Mouse (Mus musculus) midbrain, embryonic 14.5 days (tissue): ENCODE results near the gene Lrrc74b. TPM values are rescaled to one million over a fixed set of nuclear protein-coding genes. Genes with fewer than 3 reads are reported as not detected.
"Not testable (repeated sequence)": the region's sequence is repeated elsewhere in the genome, so short reads cannot be mapped to it uniquely, and the experiment has no call there.

ENCODE experiments used
- ATAC-seq: fragments of 200-750 bp; cut with Nextera tagmentation; 2 replicates; pipeline ENCODE4 v1.8.0; 2017; ENCODE audit warnings: moderate number of reproducible peaks, moderate library complexity; ENCODE audit not compliant: low FRiP score, low TSS enrichment
- DNase-seq: peaks from one replicate; pipeline ENCODE4 v3.0.0-alpha.2; 2015
- H3K27ac ChIP-seq: fragments of 300-500 bp; sonication (generic); replicated peaks from 2 replicates; pipeline ENCODE4 v1.5.1; 2014; ENCODE audit warnings: mild to moderate bottlenecking, low read depth, low read length, moderate library complexity
- H3K27me3 ChIP-seq: fragments of 300-500 bp; sonication (generic); 2 replicates; pipeline ENCODE4 v1.6.1; 2014; ENCODE audit warnings: low read length, control low read depth, mixed read lengths; ENCODE audit not compliant: control insufficient read depth, insufficient read depth
- H3K36me3 ChIP-seq: fragments of 300-500 bp; sonication (generic); 2 replicates; pipeline ENCODE4 v1.6.1; 2014; ENCODE audit warnings: low read length, control low read depth; ENCODE audit not compliant: control insufficient read depth, insufficient read depth
- H3K4me1 ChIP-seq: fragments of 300-500 bp; sonication (generic); 2 replicates; pipeline ENCODE4 v1.6.1; 2014; ENCODE audit warnings: mild to moderate bottlenecking, antibody characterized with exemption, low read length, control low read depth; ENCODE audit not compliant: control insufficient read depth, insufficient read depth
- H3K4me2 ChIP-seq: fragments of 300-500 bp; sonication (generic); 2 replicates; pipeline ENCODE4 v1.6.1; 2014; ENCODE audit warnings: mild to moderate bottlenecking, low read length, moderate library complexity
- H3K4me3 ChIP-seq: fragments of 300-500 bp; sonication (generic); replicated peaks from 2 replicates; pipeline ENCODE4 v1.5.1; 2014; ENCODE audit warnings: low read depth, low read length
- H3K9ac ChIP-seq: fragments of 300-500 bp; sonication (generic); replicated peaks from 2 replicates; pipeline ENCODE4 v1.6.1; 2014; ENCODE audit warnings: mild to moderate bottlenecking, low read length, moderate library complexity
- H3K9me3 ChIP-seq: fragments of 300-500 bp; sonication (generic); 2 replicates; pipeline ENCODE4 v1.6.1; 2016; ENCODE audit warnings: low read length, control low read depth, mixed read lengths; ENCODE audit not compliant: control insufficient read depth
- WGBS: fragments of 180-500 bp; shearing (Covaris S2); extraction: QIAGEN DNeasy Blood & Tissue Kit; methylation state at CpG from one replicate; pipeline ENCODE4 v1.1.7; 2014; 5-methylcytosine and 5-hydroxymethylcytosine counted together
- polyA plus RNA-seq: library from polyadenylated mRNA; unstranded; fragments of >200 nt; fragmentation: Nextera tagmentation; extraction: Ambion mirVana; gene quantifications from 2 replicates; pipeline ENCODE4 v1.2.1, GENCODE M21; 2014

The Lrrc74b gene
- polyA plus RNA-seq, 1 experiment from 2014 or later: 0.95 TPM

DNA sequence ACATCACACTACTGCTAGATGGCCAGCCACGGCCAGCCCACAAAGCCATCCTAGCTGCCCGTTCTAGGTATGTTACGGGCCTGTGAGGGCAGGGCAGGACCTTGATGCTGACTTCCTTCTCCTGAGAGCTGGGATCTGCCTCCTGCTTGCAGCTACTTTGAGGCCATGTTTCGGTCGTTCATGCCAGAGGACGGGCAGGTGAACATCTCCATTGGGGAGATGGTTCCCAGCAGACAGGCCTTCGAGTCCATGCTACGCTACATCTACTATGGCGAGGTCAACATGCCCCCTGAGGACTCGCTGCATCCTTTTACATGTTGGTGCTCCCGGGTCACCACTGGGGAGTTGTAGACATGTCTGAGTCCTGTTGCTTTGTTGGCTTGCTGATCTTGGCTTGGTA, 36.9 kb downstream of the Lrrc74b start:
- H3K4me2 ChIP-seq: no peak overlapping the region
- no peak overlapping the region for H3K27ac ChIP-seq
- WGBS: 93% methylated on average over 11 of the region's 11 CpGs
- no peak overlapping the region for H3K9ac ChIP-seq
- H3K9me3 ChIP-seq: no peaks in the 10 kb centered on the region
- no peaks in the 10 kb centered on the region for H3K27me3 ChIP-seq
- H3K4me3 ChIP-seq: no peak overlapping the region
- DNase-seq (no peak), ATAC-seq (no peak)
- H3K36me3 ChIP-seq: peaks cover 94% of the 10 kb centered on the region
- H3K4me1 ChIP-seq: no peaks in the 10 kb centered on the region

DNA sequence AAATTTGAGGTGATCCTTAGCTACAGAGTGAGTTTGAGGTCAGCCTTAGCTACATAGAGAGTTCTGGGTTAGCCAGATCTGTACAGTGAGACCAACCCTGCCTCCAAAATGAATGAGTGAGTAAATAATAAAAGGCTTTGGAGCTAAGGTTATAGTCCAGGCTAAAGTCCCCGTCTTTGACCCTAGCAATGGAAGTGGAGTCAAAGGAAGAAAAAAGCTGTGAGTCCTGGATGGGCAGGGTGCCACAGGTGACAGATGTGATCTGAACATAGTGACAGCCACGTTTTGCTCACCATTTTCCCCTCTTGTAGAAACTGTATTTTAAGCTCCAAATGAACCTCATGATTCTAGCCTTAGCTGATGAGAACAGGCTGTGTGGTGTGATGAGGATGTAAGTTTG, 42.1 kb downstream of the Lrrc74b start:
- ATAC-seq (no peak), DNase-seq (no peak)
- no peak overlapping the region for H3K27ac ChIP-seq
- 86% methylated on average over 2 of the region's 2 CpGs for WGBS
- H3K9ac ChIP-seq: no peak overlapping the region
- H3K36me3 ChIP-seq: peaks cover 92% of the 10 kb centered on the region
- no peak overlapping the region for H3K4me2 ChIP-seq
- no peaks in the 10 kb centered on the region for H3K9me3 ChIP-seq
- H3K4me1 ChIP-seq: no peaks in the 10 kb centered on the region
- H3K27me3 ChIP-seq: no peaks in the 10 kb centered on the region
- H3K4me3 ChIP-seq: no peak overlapping the region

GRCm38 (mm10) chr16:17511431-17511830, 49.6 kb downstream of the Lrrc74b start:
- 95% methylated on average over 4 of the region's 4 CpGs for WGBS
- H3K36me3 ChIP-seq: peaks cover 45% of the 10 kb centered on the region
- no peaks in the 10 kb centered on the region for H3K9me3 ChIP-seq
- H3K4me1 ChIP-seq: peaks cover 18% of the 10 kb centered on the region
- DNase-seq (no peak), ATAC-seq (no peak)
- H3K4me2 ChIP-seq: no peak overlapping the region
- H3K27ac ChIP-seq: no peak overlapping the region
- no peak overlapping the region; the same call in 1 of the 2 replicates for H3K9ac ChIP-seq
- H3K27me3 ChIP-seq: no peaks in the 10 kb centered on the region
- no peak overlapping the region for H3K4me3 ChIP-seq

- no peak for DNase-seq
- H3K27ac ChIP-seq: no peak overlapping the region
- H3K4me3 ChIP-seq: no peak overlapping the region
- ATAC-seq: no peak
- no peaks in the 10 kb centered on the region for H3K27me3 ChIP-seq
- no peaks in the 10 kb centered on the region for H3K9me3 ChIP-seq
- H3K4me1 ChIP-seq: peaks cover 18% of the 10 kb centered on the region
- no peak overlapping the region for H3K4me2 ChIP-seq
- WGBS: 98% methylated on average over 2 of the region's 2 CpGs
- no peak overlapping the region for H3K9ac ChIP-seq
- H3K36me3 ChIP-seq: peaks cover 38% of the 10 kb centered on the region
These were observed 50.4 kb downstream of the Lrrc74b start for GRCm38 (mm10) chr16:17510686-17511085.

DNA sequence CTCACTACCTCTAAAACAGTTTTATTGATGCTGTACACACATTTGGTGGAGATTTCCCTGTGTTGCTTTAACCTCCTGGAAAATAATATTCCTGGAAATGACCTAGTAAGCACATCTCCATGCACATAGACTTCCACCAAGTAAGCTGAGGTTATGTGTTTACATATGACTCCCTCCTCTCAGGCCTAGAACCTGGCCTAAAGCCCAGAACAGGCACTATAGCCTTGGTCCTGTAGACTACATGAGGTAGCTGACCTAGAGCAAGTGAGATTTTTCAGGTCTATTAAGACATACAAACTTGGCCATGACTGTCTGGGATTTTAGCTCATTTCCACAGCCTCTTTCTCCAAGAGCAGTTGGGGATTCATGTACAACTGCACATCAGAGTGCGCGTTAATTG, 50.9 kb downstream of the Lrrc74b start:
- H3K4me2 ChIP-seq: peak overlapping the region; percentile 85
- H3K4me3 ChIP-seq: peak overlapping the region; percentile 83
- H3K27ac ChIP-seq: no peak overlapping the region
- no peak for ATAC-seq
- no peak overlapping the region; the same call in 1 of the 2 replicates for H3K9ac ChIP-seq
- H3K36me3 ChIP-seq: peaks cover 33% of the 10 kb centered on the region
- 98% methylated on average over 2 of the region's 2 CpGs for WGBS
- no peaks in the 10 kb centered on the region for H3K9me3 ChIP-seq
- peaks cover 18% of the 10 kb centered on the region for H3K4me1 ChIP-seq
- DNase-seq: no peak
- H3K27me3 ChIP-seq: no peaks in the 10 kb centered on the region

DNA sequence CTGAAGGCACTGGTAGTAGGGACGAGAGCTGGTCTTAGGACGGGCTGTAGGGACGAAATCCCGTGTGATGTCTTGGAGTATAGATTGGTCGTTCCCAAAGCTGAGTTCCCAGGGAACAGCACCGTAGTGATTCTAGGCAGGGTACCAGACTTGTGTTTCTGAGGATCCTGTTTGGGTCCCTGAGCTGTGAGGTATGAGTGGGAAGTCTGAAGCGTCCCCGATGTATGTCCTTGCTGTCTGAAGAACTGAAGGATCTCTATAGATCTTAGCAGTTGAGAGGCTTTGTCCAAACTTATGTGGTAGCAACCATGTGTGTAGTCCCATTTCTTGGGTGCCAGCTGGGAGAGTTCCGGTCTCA, 51.8 kb downstream of the Lrrc74b start:
- peak overlapping the region; percentile 84 for H3K9ac ChIP-seq
- DNase-seq (no peak), ATAC-seq (no peak)
- H3K4me1 ChIP-seq: peaks cover 18% of the 10 kb centered on the region
- H3K4me2 ChIP-seq: peak overlapping the region; percentile 85
- H3K4me3 ChIP-seq: peak overlapping the region; percentile 83
- WGBS: 15% methylated on average over 9 of the region's 9 CpGs
- H3K27ac ChIP-seq: peak overlapping the region; percentile 92
- peaks cover 27% of the 10 kb centered on the region for H3K36me3 ChIP-seq
- no peaks in the 10 kb centered on the region for H3K27me3 ChIP-seq
- H3K9me3 ChIP-seq: no peaks in the 10 kb centered on the region

GRCm38 (mm10) chr16:17508546-17509239, 52.4 kb downstream of the Lrrc74b start, which contains the start of gene Lztr1:
Gene Lztr1 (plus strand): TSS chr16:17508688.
- H3K27ac ChIP-seq: peak within 1 kb of the TSS; percentile 92
- H3K4me3 ChIP-seq: peak within 1 kb of the TSS; percentile 83
- peak within 1 kb of the TSS; percentile 85 for H3K4me2 ChIP-seq
- H3K9me3 ChIP-seq: no peaks in the 10 kb centered on the region
- WGBS: under 1% methylated on average over 50 of the region's 50 CpGs
- peak within 1 kb of the TSS; percentile 84 for H3K9ac ChIP-seq
- peaks cover 18% of the 10 kb centered on the region for H3K4me1 ChIP-seq
- peaks cover 24% of the 10 kb centered on the region for H3K36me3 ChIP-seq
- no peaks in the 10 kb centered on the region for H3K27me3 ChIP-seq
- DNase-seq (peak; percentile 96), ATAC-seq (peak; percentile 96)

DNA sequence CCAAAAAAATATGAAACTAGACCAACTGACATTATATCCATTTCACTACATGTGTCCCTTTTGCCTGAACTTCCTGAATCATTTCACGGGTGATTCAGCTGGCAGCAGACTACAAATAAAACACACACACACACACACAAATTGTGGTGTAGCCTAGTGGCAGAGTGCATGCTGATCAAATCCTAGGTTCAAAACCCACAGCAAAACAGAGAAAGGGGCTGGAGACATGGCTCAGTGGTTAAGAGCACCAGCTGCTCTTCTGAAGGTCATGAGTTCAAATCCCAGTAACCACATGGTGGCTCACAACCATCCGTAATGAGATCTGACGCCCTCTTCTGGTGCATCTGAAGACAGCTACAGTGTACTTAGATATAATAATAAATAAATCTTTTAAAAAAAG, 53.0 kb downstream of the Lrrc74b start:
- ATAC-seq, H3K27me3 ChIP-seq: not testable (repeated sequence)

GRCm38 (mm10) chr16:17507018-17507552, 54.0 kb downstream of the Lrrc74b start:
- 88% methylated on average over 5 of the region's 5 CpGs for WGBS
- Histone ChIP-seq H3K4me2 (no peak overlapping the region), H3K36me3 (peaks cover 8% of the 10 kb centered on the region), H3K27me3 (no peaks in the 10 kb centered on the region), H3K4me3 (no peak overlapping the region), H3K27ac (no peak overlapping the region), H3K4me1 (peaks cover 18% of the 10 kb centered on the region), H3K9ac (no peak overlapping the region), H3K9me3 (no peaks in the 10 kb centered on the region)
- ATAC-seq: no peak
- DNase-seq: no peak

More for the DNA sequence above, 53.0 kb downstream of the Lrrc74b start:
- Histone ChIP-seq H3K27ac (peak overlapping the region; percentile 92), H3K4me1 (peaks cover 18% of the 10 kb centered on the region), H3K4me3 (peak overlapping the region; percentile 83), H3K9ac (peak overlapping the region; percentile 84), H3K4me2 (peak overlapping the region; percentile 85), H3K36me3 (peaks cover 18% of the 10 kb centered on the region)
- H3K9me3 ChIP-seq, DNase-seq: not testable (repeated sequence)
- 31% methylated on average over 3 of the region's 3 CpGs for WGBS
